Mouse (Mus musculus): ENCODE measurements around the gene Ptprk. TPM values are rescaled to one million over a fixed set of nuclear protein-coding genes. Genes with fewer than 3 reads are reported as not detected.

Ptprk gene
- polyA plus RNA-seq, 1 experiment from 2014 or later, result 3.7 TPM

DNA sequence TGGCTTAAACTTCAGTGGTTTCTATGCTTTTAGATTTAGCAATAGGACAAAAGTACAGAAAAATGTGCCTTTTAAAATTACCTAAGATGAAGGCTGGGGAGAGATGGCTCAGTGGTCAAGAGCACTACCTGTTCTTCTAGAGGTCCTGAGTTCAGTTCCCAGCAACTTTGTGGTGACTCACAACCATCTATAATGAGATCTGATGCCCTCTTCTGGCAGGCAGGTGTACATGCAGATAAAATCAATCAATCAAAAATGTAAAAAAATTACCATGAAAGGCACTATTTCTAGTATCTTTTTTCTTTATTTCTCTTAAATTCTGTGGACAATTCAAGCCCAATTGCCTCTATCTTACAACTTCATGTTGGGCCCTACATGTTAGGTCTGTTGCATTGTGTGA lies 42.4 kb downstream of the Ptprk start:
- no peak overlapping the region for H3K9ac ChIP-seq
- H3K27ac ChIP-seq, result no peak overlapping the region
- no peaks in the 10 kb centered on the region for H3K9me3 ChIP-seq (replicated peaks)
- DNase-seq (no peak), ATAC-seq (ENCODE audit: low read depth) (no peak)
- no peaks in the 10 kb centered on the region for H3K27me3 ChIP-seq
- no peaks in the 10 kb centered on the region for H3K36me3 ChIP-seq
- H3K4me3 ChIP-seq (replicated peaks), result no peak overlapping the region
- no peak overlapping the region for H3K4me2 ChIP-seq
- peaks cover 5% of the 10 kb centered on the region; the same call in 1 of the 2 replicates for H3K4me1 ChIP-seq (replicated peaks)

DNA sequence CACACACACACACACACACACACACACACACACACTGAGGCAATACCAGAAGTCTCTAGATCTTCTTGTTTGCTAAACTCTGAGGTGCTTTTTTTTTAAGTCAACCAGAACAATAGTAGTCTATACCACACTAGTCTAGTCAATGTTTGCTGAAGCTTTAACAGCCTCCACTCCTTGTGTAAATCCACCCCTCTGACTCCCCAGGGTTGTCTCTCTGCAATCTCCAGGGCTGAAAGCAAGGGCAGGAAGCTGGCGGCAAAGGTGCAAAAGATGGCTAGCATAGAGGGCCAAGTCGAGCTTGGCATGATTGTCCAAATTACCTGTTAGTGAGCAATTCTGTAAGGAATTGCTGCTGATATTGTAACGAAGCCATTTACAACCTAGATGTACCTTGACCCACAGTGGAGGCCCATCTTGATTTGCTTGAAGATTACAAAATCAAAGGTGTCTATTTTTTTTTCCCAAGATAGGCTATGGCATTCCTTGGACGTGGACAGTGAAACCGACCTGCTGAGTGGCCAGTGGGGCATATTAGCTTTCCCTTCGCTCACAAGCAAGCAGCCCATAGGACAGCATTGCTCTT lies 44.3 kb downstream of the Ptprk start:
- Histone ChIP-seq H3K27ac (no peak overlapping the region), H3K9me3 (replicated peaks) (no peaks in the 10 kb centered on the region), H3K4me3 (replicated peaks) (no peak overlapping the region), H3K27me3 (no peaks in the 10 kb centered on the region), H3K36me3 (no peaks in the 10 kb centered on the region), H3K4me2 (no peak overlapping the region), H3K4me1 (replicated peaks) (no peaks in the 10 kb centered on the region), H3K9ac (no peak overlapping the region)
- WGBS (ENCODE audit: insufficient replicate concordance), result 57% methylated on average over 6 of the region's 6 CpGs
- DNase-seq, result no peak
- ATAC-seq (ENCODE audit: low read depth), result no peak

DNA sequence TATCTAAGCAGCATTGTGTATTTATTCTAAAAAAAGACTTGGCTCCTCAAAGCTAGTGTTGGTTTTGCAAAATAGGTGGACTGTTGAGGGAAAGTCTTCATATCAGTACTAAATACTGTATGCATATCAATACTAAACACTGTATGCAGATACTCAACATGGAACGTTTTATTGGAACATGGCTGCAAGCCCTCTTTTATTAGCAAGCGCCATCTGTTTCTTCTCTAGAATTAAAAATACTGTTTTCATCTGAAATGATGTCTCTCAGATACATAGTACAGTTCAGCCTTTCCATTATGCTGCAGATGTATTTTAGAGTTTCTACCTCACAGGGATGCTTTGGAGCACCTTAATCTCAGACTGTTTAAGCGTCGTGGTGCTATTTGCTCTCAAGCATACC lies 49.3 kb downstream of the Ptprk start:
- no peaks in the 10 kb centered on the region for H3K4me1 ChIP-seq (replicated peaks)
- no peak overlapping the region for H3K27ac ChIP-seq
- H3K4me2 ChIP-seq, result no peak overlapping the region
- H3K9ac ChIP-seq, result no peak overlapping the region
- H3K9me3 ChIP-seq (replicated peaks), result no peaks in the 10 kb centered on the region
- ATAC-seq (ENCODE audit: low read depth) (no peak), DNase-seq (no peak)
- H3K27me3 ChIP-seq, result no peaks in the 10 kb centered on the region
- H3K4me3 ChIP-seq (replicated peaks), result no peak overlapping the region
- no peaks in the 10 kb centered on the region for H3K36me3 ChIP-seq
- WGBS (ENCODE audit: insufficient replicate concordance), result 74% methylated on average over 4 of the region's 4 CpGs

DNA sequence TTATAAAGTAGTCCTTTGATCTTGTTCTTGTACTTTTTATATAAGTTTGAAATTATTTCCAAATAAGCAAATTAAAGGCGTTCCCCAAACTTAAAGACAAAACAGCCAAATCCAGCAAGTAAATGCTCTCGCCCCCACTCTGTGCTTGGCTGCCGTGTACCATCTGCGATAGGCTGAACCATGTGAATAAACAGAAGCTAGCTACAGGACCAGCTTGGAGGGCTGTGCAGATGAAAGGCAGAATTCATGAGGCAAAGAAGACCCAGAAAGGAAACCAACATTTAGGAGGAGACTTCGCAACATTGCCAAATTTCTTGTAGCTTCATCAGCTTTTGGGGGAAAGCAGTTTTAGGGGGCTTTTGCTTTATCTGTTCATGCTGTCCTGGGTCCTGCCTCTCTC lies 53.4 kb downstream of the Ptprk start:
- Histone ChIP-seq H3K27me3 (no peaks in the 10 kb centered on the region), H3K36me3 (no peaks in the 10 kb centered on the region), H3K4me1 (replicated peaks) (no peaks in the 10 kb centered on the region), H3K9me3 (replicated peaks) (no peaks in the 10 kb centered on the region), H3K4me2 (no peak overlapping the region), H3K4me3 (replicated peaks) (no peak overlapping the region), H3K27ac (no peak overlapping the region), H3K9ac (no peak overlapping the region)
- no peak for ATAC-seq (ENCODE audit: low read depth)
- 76% methylated on average over 5 of the region's 5 CpGs for WGBS (ENCODE audit: insufficient replicate concordance)
- DNase-seq, result no peak

DNA sequence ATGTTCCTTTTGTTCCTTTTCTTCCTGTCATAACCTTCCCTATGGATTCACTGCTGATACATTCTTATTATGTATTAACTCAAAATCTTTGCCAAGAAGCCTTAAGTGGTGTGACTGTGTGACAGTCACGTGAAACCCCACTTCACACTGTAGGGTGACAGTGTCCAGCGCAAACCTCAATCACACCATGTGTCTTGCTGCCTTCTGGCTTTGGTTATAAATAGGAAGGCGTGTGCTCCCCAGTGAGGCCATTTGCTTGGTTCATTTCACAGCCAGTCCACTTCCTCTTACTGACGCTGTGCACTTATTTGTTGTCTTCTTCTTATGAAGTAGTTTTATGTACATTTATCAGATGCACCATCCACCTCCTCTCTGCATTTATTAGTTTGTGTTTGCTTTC lies 53.8 kb downstream of the Ptprk start:
- Histone ChIP-seq H3K9ac (no peak overlapping the region), H3K27ac (no peak overlapping the region), H3K36me3 (no peaks in the 10 kb centered on the region), H3K4me1 (replicated peaks) (no peaks in the 10 kb centered on the region), H3K27me3 (no peaks in the 10 kb centered on the region), H3K4me2 (no peak overlapping the region), H3K4me3 (replicated peaks) (no peak overlapping the region), H3K9me3 (replicated peaks) (no peaks in the 10 kb centered on the region)
- DNase-seq (no peak), ATAC-seq (ENCODE audit: low read depth) (no peak)
- WGBS (ENCODE audit: insufficient replicate concordance), result 37% methylated on average over 4 of the region's 4 CpGs

DNA sequence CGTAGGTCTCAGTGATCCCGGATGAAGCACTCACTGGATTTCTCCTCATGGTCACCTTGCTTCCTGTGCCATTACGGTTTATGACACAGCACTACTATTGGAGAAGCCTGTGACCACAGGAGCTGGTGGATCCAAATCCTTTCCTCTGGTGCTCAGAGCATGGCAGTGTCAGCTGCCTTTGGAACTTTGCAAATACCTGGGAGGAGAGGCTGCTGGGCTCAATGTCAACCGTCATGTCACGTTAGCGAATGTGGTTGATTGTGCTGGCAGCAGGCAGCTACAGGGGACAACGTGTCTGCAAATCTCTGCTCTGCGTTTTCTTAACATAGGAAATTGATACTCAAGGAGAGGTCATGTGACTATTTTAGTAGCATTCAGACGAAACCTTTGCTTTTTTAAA lies 55.8 kb downstream of the Ptprk start:
- DNase-seq (no peak), ATAC-seq (ENCODE audit: low read depth) (no peak)
- H3K36me3 ChIP-seq, result no peaks in the 10 kb centered on the region
- H3K4me3 ChIP-seq (replicated peaks), result no peak overlapping the region
- no peak overlapping the region for H3K27ac ChIP-seq
- H3K9me3 ChIP-seq (replicated peaks), result no peaks in the 10 kb centered on the region
- no peak overlapping the region for H3K4me2 ChIP-seq
- no peak overlapping the region for H3K9ac ChIP-seq
- H3K4me1 ChIP-seq (replicated peaks), result no peaks in the 10 kb centered on the region
- no peaks in the 10 kb centered on the region for H3K27me3 ChIP-seq
- 67% methylated on average over 9 of the region's 9 CpGs for WGBS (ENCODE audit: insufficient replicate concordance)

DNA sequence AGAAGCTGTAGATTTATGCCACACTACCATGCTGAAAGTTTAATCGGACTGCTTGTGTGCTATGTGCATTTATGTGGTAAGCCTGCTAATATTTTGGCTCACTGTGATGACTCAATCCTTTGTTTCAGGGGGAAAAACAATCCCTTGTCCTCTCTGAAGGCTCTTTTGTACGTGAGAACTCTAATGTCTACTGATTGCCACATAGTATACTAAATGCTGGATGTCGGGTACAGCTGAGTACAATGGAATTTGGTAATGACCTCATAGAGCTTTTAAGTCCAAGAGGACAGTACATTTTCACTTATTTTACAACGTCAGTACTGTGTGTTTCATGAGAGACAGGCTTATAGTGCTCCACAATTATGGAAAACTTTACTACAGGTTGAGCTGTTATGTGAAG lies 59.1 kb downstream of the Ptprk start:
- no peak for DNase-seq
- 60% methylated on average over 4 of the region's 4 CpGs for WGBS (ENCODE audit: insufficient replicate concordance)
- no peak overlapping the region for H3K27ac ChIP-seq
- no peak overlapping the region for H3K4me2 ChIP-seq
- H3K9me3 ChIP-seq (replicated peaks), result no peaks in the 10 kb centered on the region
- H3K27me3 ChIP-seq, result no peaks in the 10 kb centered on the region
- no peaks in the 10 kb centered on the region for H3K36me3 ChIP-seq
- H3K9ac ChIP-seq, result no peak overlapping the region
- ATAC-seq (ENCODE audit: low read depth), result no peak
- no peaks in the 10 kb centered on the region for H3K4me1 ChIP-seq (replicated peaks)
- no peak overlapping the region for H3K4me3 ChIP-seq (replicated peaks)

DNA sequence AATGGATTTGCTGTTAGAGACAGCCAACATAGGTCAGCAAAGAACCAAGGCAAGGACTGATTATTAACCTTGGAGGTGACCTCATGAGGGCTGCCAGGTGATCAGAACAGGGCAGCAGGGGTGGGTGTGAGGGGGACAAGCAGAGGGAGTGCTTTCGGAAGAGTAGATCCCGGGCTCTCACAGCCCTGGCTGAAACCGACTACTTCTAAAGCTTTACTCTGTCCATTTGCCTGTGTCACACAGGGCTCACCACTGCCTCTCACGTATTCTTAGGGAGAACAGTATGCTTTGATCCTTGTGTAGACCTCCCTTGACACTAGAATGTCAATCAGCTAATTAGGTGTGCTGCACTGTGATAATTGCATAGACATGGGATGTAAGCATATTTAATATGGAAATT lies 63.8 kb downstream of the Ptprk start:
- H3K4me1 ChIP-seq (replicated peaks), result no peaks in the 10 kb centered on the region
- H3K27me3 ChIP-seq, result no peaks in the 10 kb centered on the region
- H3K4me2 ChIP-seq, result no peak overlapping the region
- DNase-seq (no peak), ATAC-seq (ENCODE audit: low read depth) (no peak)
- 63% methylated on average over 4 of the region's 4 CpGs for WGBS (ENCODE audit: insufficient replicate concordance)
- H3K36me3 ChIP-seq, result no peaks in the 10 kb centered on the region
- H3K4me3 ChIP-seq (replicated peaks), result no peak overlapping the region
- H3K9me3 ChIP-seq (replicated peaks), result no peaks in the 10 kb centered on the region
- no peak overlapping the region for H3K27ac ChIP-seq
- no peak overlapping the region for H3K9ac ChIP-seq

DNA sequence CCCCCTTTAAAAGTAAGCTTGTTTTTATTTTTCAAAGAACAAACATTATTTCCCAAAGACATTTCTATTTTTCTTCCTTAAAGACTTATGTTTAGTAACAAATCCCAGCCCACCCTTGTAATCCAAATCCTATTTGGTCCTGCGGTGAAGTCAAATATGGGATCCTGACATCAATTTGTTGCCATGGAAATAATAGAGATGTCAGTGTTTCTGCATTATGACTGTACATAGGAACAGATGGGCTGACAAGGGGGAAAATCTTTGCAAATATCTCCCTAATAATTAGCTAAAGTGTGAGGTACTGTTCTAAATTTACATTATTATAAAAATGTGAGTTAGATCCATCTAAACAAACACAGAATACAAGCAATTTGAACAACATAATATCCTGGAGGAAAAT lies 69.8 kb downstream of the Ptprk start:
- Histone ChIP-seq H3K9me3 (replicated peaks) (no peaks in the 10 kb centered on the region), H3K4me3 (replicated peaks) (no peak overlapping the region), H3K27me3 (no peaks in the 10 kb centered on the region), H3K4me2 (no peak overlapping the region), H3K36me3 (no peaks in the 10 kb centered on the region), H3K27ac (no peak overlapping the region), H3K4me1 (replicated peaks) (no peaks in the 10 kb centered on the region), H3K9ac (no peak overlapping the region)
- DNase-seq (no peak), ATAC-seq (ENCODE audit: low read depth) (no peak)
- 80% methylated on average over 1 of the region's 1 CpGs for WGBS (ENCODE audit: insufficient replicate concordance)

DNA sequence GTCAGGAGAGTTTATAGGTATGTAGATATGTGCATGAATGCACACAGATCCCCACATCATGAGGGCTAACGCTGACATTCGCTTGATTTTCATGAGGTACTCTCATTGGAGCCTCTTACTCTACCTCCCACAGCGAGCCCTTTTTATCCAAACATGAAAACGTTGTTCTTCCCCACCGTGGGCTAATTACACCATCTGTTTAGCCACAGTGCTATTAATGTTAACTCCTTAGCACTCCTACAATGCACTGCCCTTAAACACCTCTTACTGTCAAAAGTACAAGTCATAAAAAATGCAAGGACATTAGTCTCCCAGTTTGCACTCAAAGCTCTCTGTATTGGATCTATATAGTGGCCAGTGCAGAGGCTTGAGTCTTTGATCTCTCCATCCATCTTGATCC lies 70.7 kb downstream of the Ptprk start:
- DNase-seq (no peak), ATAC-seq (ENCODE audit: low read depth) (no peak)
- no peak overlapping the region for H3K4me2 ChIP-seq
- no peaks in the 10 kb centered on the region for H3K4me1 ChIP-seq (replicated peaks)
- H3K4me3 ChIP-seq (replicated peaks), result no peak overlapping the region
- WGBS (ENCODE audit: insufficient replicate concordance), result 62% methylated on average over 5 of the region's 5 CpGs
- no peaks in the 10 kb centered on the region for H3K36me3 ChIP-seq
- no peak overlapping the region for H3K27ac ChIP-seq
- no peak overlapping the region for H3K9ac ChIP-seq
- H3K27me3 ChIP-seq, result no peaks in the 10 kb centered on the region
- H3K9me3 ChIP-seq (replicated peaks), result no peaks in the 10 kb centered on the region

DNA sequence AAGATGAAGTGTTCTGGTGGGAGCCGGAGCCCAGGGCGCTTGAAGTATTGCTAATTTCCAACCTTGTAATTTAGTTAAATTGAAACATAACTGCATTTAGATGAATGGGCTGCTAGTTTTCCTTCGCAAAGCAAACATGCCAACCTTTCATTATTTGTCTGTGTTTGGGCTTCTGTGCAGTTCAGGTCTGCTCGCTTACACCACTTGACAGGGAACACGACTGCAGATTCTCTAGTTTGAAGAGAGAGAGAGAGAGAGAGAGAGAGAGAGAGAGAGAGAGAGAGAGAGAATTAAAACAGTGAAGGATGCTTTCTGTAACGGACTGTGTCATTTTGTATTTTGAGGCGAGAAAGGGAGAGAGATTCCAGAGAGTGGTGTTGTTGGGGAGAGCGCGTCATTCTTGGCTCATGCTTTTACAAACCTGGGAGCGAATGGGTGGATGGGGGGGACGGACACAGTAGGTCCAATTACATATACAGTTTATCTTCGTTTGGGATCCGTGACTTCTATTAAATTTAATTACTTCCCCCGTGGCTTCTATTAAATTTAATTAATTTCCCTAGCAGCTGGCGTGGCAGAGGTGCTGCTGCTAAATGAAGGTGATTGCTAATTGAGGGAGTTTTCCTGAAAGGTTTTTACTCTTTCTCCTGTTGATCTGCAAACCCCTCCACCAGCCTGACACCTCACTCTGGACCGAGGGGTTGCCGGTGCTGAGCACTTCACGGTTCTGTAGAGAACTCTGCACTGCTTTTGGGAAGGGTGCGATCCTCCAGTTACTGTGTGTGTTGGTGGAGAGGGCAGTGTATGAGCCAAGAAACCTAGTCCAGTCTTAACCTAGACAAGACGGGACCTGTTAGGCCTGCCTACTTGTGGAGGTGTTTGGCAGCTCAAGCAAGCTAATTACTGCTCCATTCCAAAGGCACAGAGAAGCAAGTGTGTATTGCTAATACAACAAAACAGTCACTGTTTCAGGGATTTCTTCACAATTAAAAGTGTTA lies 81.4 kb downstream of the Ptprk start:
- 74% methylated on average over 20 of the region's 20 CpGs for whole genome bisulfite sequencing (ENCODE audit: insufficient replicate concordance)
- Histone ChIP-seq H3K27ac (no peak overlapping the region), H3K27me3 (no peaks in the 10 kb centered on the region), H3K9me3 (replicated peaks) (no peaks in the 10 kb centered on the region), H3K4me1 (replicated peaks) (no peaks in the 10 kb centered on the region), H3K4me2 (no peak overlapping the region), H3K4me3 (replicated peaks) (no peak overlapping the region), H3K9ac (no peak overlapping the region), H3K36me3 (no peaks in the 10 kb centered on the region)
- DNase-seq, result no peak
- ATAC-seq (ENCODE audit: low read depth), result no peak

DNA sequence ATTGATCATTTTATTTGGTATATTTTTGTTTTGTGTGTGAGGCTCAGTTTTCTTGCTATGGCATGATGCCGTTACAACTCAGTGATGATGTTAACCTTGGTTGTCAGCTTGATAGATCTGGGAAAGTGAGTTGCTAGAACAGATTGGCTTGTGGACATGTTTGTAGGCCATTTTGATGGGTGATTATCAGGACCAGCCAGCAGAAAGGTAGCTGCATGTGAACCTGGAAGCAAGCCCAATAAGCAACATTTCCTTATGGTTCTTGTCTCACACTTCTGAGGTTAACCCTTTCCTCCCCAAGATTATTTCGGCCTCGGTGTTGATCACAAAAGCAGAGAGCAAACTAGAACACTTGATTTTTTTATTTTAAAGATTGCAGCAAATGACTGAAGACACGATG lies 85.1 kb downstream of the Ptprk start:
- H3K9ac ChIP-seq, result no peak overlapping the region
- DNase-seq (no peak), ATAC-seq (ENCODE audit: low read depth) (no peak)
- H3K27me3 ChIP-seq, result no peaks in the 10 kb centered on the region
- WGBS (ENCODE audit: insufficient replicate concordance), result 70% methylated on average over 4 of the region's 4 CpGs
- no peaks in the 10 kb centered on the region for H3K4me1 ChIP-seq (replicated peaks)
- H3K27ac ChIP-seq, result no peak overlapping the region
- no peaks in the 10 kb centered on the region for H3K9me3 ChIP-seq (replicated peaks)
- H3K4me3 ChIP-seq (replicated peaks), result no peak overlapping the region
- no peaks in the 10 kb centered on the region for H3K36me3 ChIP-seq
- H3K4me2 ChIP-seq, result no peak overlapping the region
